Mouse (Mus musculus): ENCODE measurements at regions not wholly inside any gene's neighbourhood (a gene's known extent, or its start where the extent isn't known, plus 50 kb on each side); places are given as distances from the start of the nearest gene placed in this dataset.

GRCm38 (mm10) chr8:115432396-115433040 is 275.1 kb downstream of the Maf start:
- no peak for DNase-seq (ENCODE audit: low read depth, low spot score)
- H3K27ac ChIP-seq (ENCODE audit: control insufficient read depth, low read depth, low read length): no peak overlapping the region
- no peaks in the 10 kb centered on the region for H3K36me3 ChIP-seq (ENCODE audit: control insufficient read depth in 1 of 2, insufficient read depth in 2 of 2, low read length in 2 of 2)
- H3K9me3 ChIP-seq (replicated peaks; ENCODE audit: insufficient read depth, low read length): no peaks in the 10 kb centered on the region
- no peak overlapping the region for H3K4me3 ChIP-seq (ENCODE audit: control insufficient read depth in 1 of 2, insufficient read depth in 1 of 2, low read depth in 2 of 2, low read length in 2 of 2)
- H3K79me2 ChIP-seq (ENCODE audit: control insufficient read depth, insufficient read depth, low read length, poor library complexity): no peaks in the 10 kb centered on the region
- H3K27me3 ChIP-seq (ENCODE audit: control insufficient read depth in 1 of 2, insufficient read depth in 2 of 2, low read length in 2 of 2): no peaks in the 10 kb centered on the region
- TF ChIP-seq CHD1 (IDR thresholded peaks at IDR 0.05; ENCODE audit: low read depth, low read length): no peak
- no peak overlapping the region for H3K9ac ChIP-seq (ENCODE audit: control insufficient read depth, low read depth, low read length, poor library complexity, severe bottlenecking)
- H3K4me1 ChIP-seq (ENCODE audit: control insufficient read depth in 1 of 2, insufficient read depth in 2 of 2, low read length in 2 of 2): no peaks in the 10 kb centered on the region

GRCm38 (mm10) chr8:115430793-115431192 is 276.8 kb downstream of the Maf start:
- H3K36me3 ChIP-seq (ENCODE audit: control insufficient read depth in 1 of 2, insufficient read depth in 2 of 2, low read length in 2 of 2): no peaks in the 10 kb centered on the region
- H3K79me2 ChIP-seq (ENCODE audit: control insufficient read depth, insufficient read depth, low read length, poor library complexity): no peaks in the 10 kb centered on the region
- no peak overlapping the region for H3K9ac ChIP-seq (ENCODE audit: control insufficient read depth, low read depth, low read length, poor library complexity, severe bottlenecking)
- no peak overlapping the region for H3K27ac ChIP-seq (ENCODE audit: control insufficient read depth, low read depth, low read length)
- no peak for DNase-seq (ENCODE audit: low read depth, low spot score)
- no peaks in the 10 kb centered on the region for H3K9me3 ChIP-seq (replicated peaks; ENCODE audit: insufficient read depth, low read length)
- no peak overlapping the region for H3K4me3 ChIP-seq (ENCODE audit: control insufficient read depth in 1 of 2, insufficient read depth in 1 of 2, low read depth in 2 of 2, low read length in 2 of 2)
- no peaks in the 10 kb centered on the region for H3K4me1 ChIP-seq (ENCODE audit: control insufficient read depth in 1 of 2, insufficient read depth in 2 of 2, low read length in 2 of 2)
- no peak for TF ChIP-seq TBP (IDR thresholded peaks at IDR 0.05; ENCODE audit: low read depth, low read length)
- no peak for TF ChIP-seq NELFE (IDR thresholded peaks at IDR 0.05; ENCODE audit: low read depth, low read length)
- H3K27me3 ChIP-seq (ENCODE audit: control insufficient read depth in 1 of 2, insufficient read depth in 2 of 2, low read length in 2 of 2): no peaks in the 10 kb centered on the region

GRCm38 (mm10) chr8:115429291-115429883 is 278.2 kb downstream of the Maf start:
- H3K4me1 ChIP-seq (ENCODE audit: control insufficient read depth in 1 of 2, insufficient read depth in 2 of 2, low read length in 2 of 2): no peaks in the 10 kb centered on the region
- no peaks in the 10 kb centered on the region for H3K79me2 ChIP-seq (ENCODE audit: control insufficient read depth, insufficient read depth, low read length, poor library complexity)
- H3K36me3 ChIP-seq (ENCODE audit: control insufficient read depth in 1 of 2, insufficient read depth in 2 of 2, low read length in 2 of 2): no peaks in the 10 kb centered on the region
- H3K9ac ChIP-seq (ENCODE audit: control insufficient read depth, low read depth, low read length, poor library complexity, severe bottlenecking): no peak overlapping the region
- DNase-seq (ENCODE audit: low read depth, low spot score): no peak
- no peak overlapping the region for H3K27ac ChIP-seq (ENCODE audit: control insufficient read depth, low read depth, low read length)
- TF ChIP-seq USF2 (IDR thresholded peaks at IDR 0.05; ENCODE audit: borderline replicate concordance in 1 of 2, insufficient read depth in 1 of 2, low read depth in 1 of 2, low read length in 2 of 2) (no peak), SMC3 (IDR thresholded peaks at IDR 0.05; ENCODE audit: low read depth, low read length) (no peak), E2F4 (IDR thresholded peaks at IDR 0.05; ENCODE audit: borderline replicate concordance, low read depth, low read length) (no peak), MAX (IDR thresholded peaks at IDR 0.05; ENCODE audit: low read length) (no peak)
- no peaks in the 10 kb centered on the region for H3K9me3 ChIP-seq (replicated peaks; ENCODE audit: insufficient read depth, low read length)
- H3K27me3 ChIP-seq (ENCODE audit: control insufficient read depth in 1 of 2, insufficient read depth in 2 of 2, low read length in 2 of 2): no peaks in the 10 kb centered on the region
- H3K4me3 ChIP-seq (ENCODE audit: control insufficient read depth in 1 of 2, insufficient read depth in 1 of 2, low read depth in 2 of 2, low read length in 2 of 2): no peak overlapping the region

Data from MEL (cell line).